Comparison of ENCODE assay signal across 8 mouse cellular contexts in the genomic region with DNA sequence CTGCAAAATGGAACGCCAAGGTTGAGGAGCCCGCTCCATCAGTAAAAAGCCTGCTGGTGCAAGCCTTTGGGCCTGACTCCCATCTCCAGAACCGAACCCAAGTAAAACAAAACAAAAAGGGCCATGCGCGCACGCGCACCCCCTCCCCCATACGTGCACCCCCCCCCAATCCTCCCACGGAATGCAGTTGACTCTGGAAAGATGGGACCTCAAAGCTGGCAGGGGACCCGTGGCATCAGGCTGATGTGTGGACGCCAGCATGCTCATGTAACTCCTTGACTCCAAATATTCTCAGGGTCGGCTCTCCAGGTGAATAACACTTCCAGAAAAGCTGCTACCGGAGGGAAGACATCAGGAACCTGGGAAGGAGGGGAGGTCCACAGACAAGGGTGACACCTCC.
DNase-seq lines count a peak whose midpoint lies in the region; ATAC-seq and TF ChIP-seq lines count a peak whose summit lies in the region.

No protein-coding gene starts in this region.

- peak overlapping the region; percentile 47 for H3K4me2 ChIP-seq in embryonic facial prominence, embryonic 12.5 days (replicated peaks)
- H3K4me2 ChIP-seq in heart, embryonic 15.5 days = peak overlapping the region; percentile 61
- peak overlapping the region; percentile 63 for H3K4me2 ChIP-seq in liver, embryonic 16.5 days (ENCODE audit: low read depth, low read length)

- no peaks in the 10 kb centered on the region for H3K36me3 ChIP-seq in embryonic facial prominence, embryonic 12.5 days
- no peaks in the 10 kb centered on the region for H3K36me3 ChIP-seq in heart, embryonic 15.5 days
- H3K36me3 ChIP-seq in liver, embryonic 16.5 days (ENCODE audit: control insufficient read depth, insufficient read depth) = no peaks in the 10 kb centered on the region

- H3K9ac ChIP-seq in embryonic facial prominence, embryonic 12.5 days = no peak overlapping the region
- H3K9ac ChIP-seq in heart, embryonic 15.5 days = no peak overlapping the region
- no peak overlapping the region; the same call in 1 of the 2 replicates for H3K9ac ChIP-seq in liver, embryonic 16.5 days (ENCODE audit: low read depth, low read length)

- H3K27ac ChIP-seq in embryonic facial prominence, embryonic 12.5 days = no peak overlapping the region
- H3K27ac ChIP-seq in heart, embryonic 15.5 days = peak overlapping the region; percentile 89
- H3K27ac ChIP-seq in liver, embryonic 16.5 days (ENCODE audit: low read length) = peak overlapping the region; percentile 66; the same call in 1 of the 2 replicates

- ATAC-seq in embryonic facial prominence, embryonic 12.5 days (ENCODE audit: insufficient number of reproducible peaks, insufficient read depth, low FRiP score, low TSS enrichment) = no peak
- ATAC-seq in heart, embryonic 15.5 days (replicated peaks; ENCODE audit: insufficient number of reproducible peaks, insufficient read depth, low FRiP score, low read depth) = no peak
- no peak for ATAC-seq in liver, embryonic 16.5 days (ENCODE audit: low read depth)
- ATAC-seq in CD4-positive, CD25-positive, alpha-beta regulatory T cell, adult 4 months = no peak
- no peak for ATAC-seq in monocyte, adult 5-6 weeks (replicated peaks; ENCODE audit: insufficient number of reproducible peaks, low FRiP score, low TSS enrichment, poor library complexity, severe bottlenecking)

- 63% methylated on average over 13 of the region's 13 CpGs for WGBS in lung, adult 2 months
- 67% methylated on average over 13 of the region's 13 CpGs for WGBS in embryonic facial prominence, embryonic 12.5 days
- WGBS in heart, embryonic 15.5 days = 65% methylated on average over 13 of the region's 13 CpGs
- WGBS in liver, embryonic 16.5 days (ENCODE audit: insufficient replicate concordance) = 54% methylated on average over 13 of the region's 13 CpGs

- H3K9me3 ChIP-seq in embryonic facial prominence, embryonic 12.5 days = 0 out of 2 replicates have a peak, but pooled peaks cover 6% of the 10 kb centered on the region
- no peaks in the 10 kb centered on the region for H3K9me3 ChIP-seq in heart, embryonic 15.5 days (replicated peaks)
- no peaks in the 10 kb centered on the region for H3K9me3 ChIP-seq in liver, embryonic 16.5 days (replicated peaks; ENCODE audit: control insufficient read depth, low read length)

- H3K4me1 ChIP-seq in lung, adult 2 months (ENCODE audit: control insufficient read depth, insufficient read depth, low read length) = peaks cover 3% of the 10 kb centered on the region; the same call in 1 of the 2 replicates
- peaks cover 20% of the 10 kb centered on the region for H3K4me1 ChIP-seq in embryonic facial prominence, embryonic 12.5 days
- peaks cover 13% of the 10 kb centered on the region for H3K4me1 ChIP-seq in heart, embryonic 15.5 days (replicated peaks)
- peaks cover 6% of the 10 kb centered on the region for H3K4me1 ChIP-seq in liver, embryonic 16.5 days (ENCODE audit: control insufficient read depth, low read depth, low read length)

- no peak for TF ChIP-seq CTCF in lung, adult 2 months (IDR thresholded peaks at IDR 0.05; ENCODE audit: insufficient read depth, low read length)

- H3K4me3 ChIP-seq in lung, adult 2 months (replicated peaks; ENCODE audit: extremely low read depth, low read depth, low read length) = peak overlapping the region; percentile 83
- H3K4me3 ChIP-seq in embryonic facial prominence, embryonic 12.5 days = no peak overlapping the region
- peak overlapping the region; percentile 47 for H3K4me3 ChIP-seq in heart, embryonic 15.5 days
- peak overlapping the region; percentile 59 for H3K4me3 ChIP-seq in liver, embryonic 16.5 days (ENCODE audit: low read depth, low read length)

- no peak for DNase-seq in lung, adult 2 months
- no peak for DNase-seq in lung, adult 18-20 months
- DNase-seq in B cell, adult 2 months = no peak

- no peak for TF ChIP-seq POLR2A in lung, adult 2 months (IDR thresholded peaks at IDR 0.05; ENCODE audit: borderline replicate concordance, extremely low read depth, low read depth, low read length)

- H3K27me3 ChIP-seq in embryonic facial prominence, embryonic 12.5 days = no peaks in the 10 kb centered on the region
- H3K27me3 ChIP-seq in heart, embryonic 15.5 days = no peaks in the 10 kb centered on the region
- H3K27me3 ChIP-seq in liver, embryonic 16.5 days (ENCODE audit: control insufficient read depth, insufficient read depth, low read depth, low read length) = no peaks in the 10 kb centered on the region
